Mouse (Mus musculus) bone marrow macrophage, adult 2 months (primary cell): ENCODE data around the gene Sept7. TPM values are rescaled to one million over a fixed set of nuclear protein-coding genes. Genes with fewer than 3 reads are reported as not detected.

Experiments
- H3K27ac ChIP-seq: 2 replicates; pipeline ENCODE4 v1.5.1; 2012; ENCODE audit warnings: low read depth, low read length; ENCODE audit not compliant: insufficient read depth
- H3K4me1 ChIP-seq: 2 replicates; pipeline ENCODE4 v1.6.1; 2012; ENCODE audit warnings: low read length; ENCODE audit not compliant: control insufficient read depth, insufficient read depth
- H3K4me3 ChIP-seq: 2 replicates; pipeline ENCODE4 v1.5.1; 2012; ENCODE audit warnings: mild to moderate bottlenecking, low read length, moderate library complexity; ENCODE audit not compliant: insufficient read depth
- CTCF ChIP-seq: IDR thresholded peaks from 2 replicates; pipeline ENCODE4 v1.5.1; 2012; ENCODE audit warnings: low read depth, mild to moderate bottlenecking, low read length, moderate library complexity
- POLR2A ChIP-seq: IDR thresholded peaks from 2 replicates; pipeline ENCODE4 v1.6.1; 2012; ENCODE audit warnings: mild to moderate bottlenecking, low read depth, low read length, borderline replicate concordance
- polyA plus RNA-seq: library from polyadenylated mRNA; stranded (reverse); fragments of >200 nt; gene quantifications from 2 replicates; pipeline ENCODE4 v1.2.4, GENCODE M21; 2012; ENCODE audit not compliant: missing spikeins, insufficient read depth, insufficient read length

Gene Sept7
- polyA plus RNA-seq, 1 experiment: 162 TPM

- TF ChIP-seq POLR2A (no peak), CTCF (no peak)
- H3K4me3 ChIP-seq: no peak overlapping the region
- H3K4me1 ChIP-seq: no peaks in the 10 kb centered on the region
- H3K27ac ChIP-seq: no peak overlapping the region
These were observed 105.3 kb downstream of the Sept7 start for GRCm38 (mm10) chr9:25357589-25357988.

- no peak for TF ChIP-seq POLR2A
- TF ChIP-seq CTCF: no peak
- Histone ChIP-seq H3K4me3 (no peak overlapping the region), H3K4me1 (no peaks in the 10 kb centered on the region), H3K27ac (no peak overlapping the region)
These were observed 105.8 kb downstream of the Sept7 start for GRCm38 (mm10) chr9:25358018-25358417.

Other genes with a start within 250 kb of the Sept7 start
- not detected in 2 replicates for gene Gm10181, start 163.0 kb upstream of the Sept7 start, polyA plus RNA-seq
- gene Herpud2, start 100.6 kb upstream of the Sept7 start, polyA plus RNA-seq: 53.2 and 53.6 TPM in 2 replicates
- gene Eepd1, start 229.1 kb downstream of the Sept7 start, polyA plus RNA-seq: 26.6 and 27.2 TPM in 2 replicates